Mouse (Mus musculus): ENCODE measurements around the gene Fto.

Fto gene

DNA sequence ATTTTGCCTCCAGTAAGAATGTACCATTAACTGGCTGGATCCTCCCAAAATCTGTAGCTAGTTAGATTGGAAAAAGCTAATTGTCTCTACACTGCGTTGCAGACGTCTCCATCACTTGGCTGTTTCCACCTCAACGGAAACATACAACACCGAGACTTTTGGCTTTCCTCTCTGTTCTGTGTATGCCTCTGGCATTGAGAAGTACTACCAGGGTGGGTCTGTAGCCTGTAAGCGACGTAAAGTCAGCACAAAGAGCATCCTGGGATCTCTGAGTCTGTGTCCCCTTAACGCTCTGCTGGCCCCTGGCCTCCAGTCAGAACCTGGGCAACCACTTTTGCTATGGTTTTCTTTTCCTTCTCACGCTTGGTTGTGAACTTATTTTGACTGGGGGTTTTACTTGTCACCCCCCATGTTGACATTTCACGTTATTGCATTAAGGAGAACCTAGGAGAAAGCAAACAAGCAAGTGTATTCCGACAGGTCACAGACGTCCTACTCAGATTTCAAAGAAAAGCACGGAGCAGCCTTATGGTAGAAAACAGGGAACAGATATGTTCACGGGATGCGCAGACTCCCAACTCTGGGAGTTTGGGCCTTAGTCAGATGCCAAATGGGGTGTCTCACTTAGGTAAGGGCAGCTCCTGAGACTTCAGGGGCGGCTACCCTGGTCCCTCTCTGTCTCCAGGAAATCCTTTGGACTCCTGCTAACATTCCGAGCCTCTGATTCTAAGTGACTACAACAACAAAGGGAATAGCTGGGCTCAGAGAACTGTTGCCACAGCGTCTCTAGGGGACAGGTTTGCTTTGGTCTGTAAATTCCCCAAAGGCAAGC is 263.0 kb downstream of the Fto start:
- DNase-seq: no peak

DNA sequence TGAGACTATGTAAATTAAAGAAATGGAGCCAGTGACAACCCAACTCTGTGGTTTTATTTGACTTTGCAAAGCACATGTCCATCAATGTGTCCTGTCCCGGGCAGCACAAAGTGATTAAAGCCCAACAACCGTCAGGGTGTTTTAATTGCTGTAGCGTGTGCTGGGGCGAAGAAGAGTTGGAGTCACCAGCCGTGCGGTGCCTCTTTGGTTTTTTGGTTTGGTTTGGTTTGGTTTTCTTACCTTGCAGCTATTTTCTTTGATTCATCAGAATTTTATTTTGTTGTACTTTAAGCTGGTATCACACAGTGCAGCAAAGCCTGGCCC is 263.6 kb downstream of the Fto start:
- no peak for DNase-seq

DNA sequence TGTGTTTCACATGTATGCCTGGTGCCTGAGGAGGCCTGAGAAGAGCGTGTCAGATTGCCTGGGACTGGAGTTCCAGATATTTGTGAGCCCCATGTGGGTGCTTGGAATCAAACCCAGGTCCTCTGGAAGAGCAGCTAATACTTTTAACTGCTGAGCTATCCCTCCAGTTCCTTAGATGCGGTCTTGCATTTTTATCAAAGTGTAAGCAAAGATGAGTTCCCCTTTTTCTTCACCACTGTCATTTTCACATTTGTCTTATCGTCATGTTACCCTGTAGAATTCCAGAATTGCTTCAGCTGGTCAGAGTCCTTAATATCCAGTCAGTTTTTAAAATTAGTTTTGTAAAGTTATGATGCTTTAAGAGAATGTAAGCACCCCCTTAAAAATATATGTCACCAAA is 264.3 kb downstream of the Fto start:
- no peak for DNase-seq

DNA sequence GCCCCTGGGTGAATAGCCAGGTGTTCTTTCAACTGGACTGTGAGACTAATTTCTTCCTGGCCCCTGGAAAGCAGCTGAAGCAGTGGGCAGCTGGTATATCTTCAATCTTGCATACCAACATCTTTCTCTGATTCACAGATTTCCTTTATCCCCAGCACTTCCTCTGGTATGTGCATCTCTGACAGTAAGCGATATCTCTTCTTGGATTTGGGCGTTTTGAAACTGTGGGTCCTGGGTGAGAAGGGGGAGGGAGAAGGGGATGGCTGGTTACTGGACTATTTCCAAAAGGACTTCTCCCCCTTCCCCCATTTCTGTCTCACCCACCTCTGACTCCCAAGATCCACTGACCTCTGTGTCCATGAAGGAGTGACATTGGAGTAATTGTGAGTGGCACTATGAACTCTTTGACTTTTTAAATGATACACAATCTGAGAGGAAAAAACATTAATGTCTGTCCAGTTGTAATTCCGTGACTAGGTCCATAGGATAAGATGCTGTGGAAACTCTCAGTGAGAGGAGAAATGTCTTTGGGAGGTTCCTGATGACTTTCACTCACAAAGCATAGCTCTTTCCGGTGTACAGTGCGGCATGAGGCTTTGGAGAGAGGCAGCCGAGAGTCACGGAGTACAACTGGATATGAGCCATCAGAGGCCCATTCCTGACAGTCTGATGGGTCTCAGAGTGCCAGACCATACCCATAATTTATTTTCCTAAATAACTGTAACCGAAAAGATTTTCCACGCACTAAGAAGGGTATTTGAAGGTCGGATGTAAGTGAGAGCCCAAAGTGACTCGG is 271.5 kb downstream of the Fto start:
- no peak for DNase-seq

DNA sequence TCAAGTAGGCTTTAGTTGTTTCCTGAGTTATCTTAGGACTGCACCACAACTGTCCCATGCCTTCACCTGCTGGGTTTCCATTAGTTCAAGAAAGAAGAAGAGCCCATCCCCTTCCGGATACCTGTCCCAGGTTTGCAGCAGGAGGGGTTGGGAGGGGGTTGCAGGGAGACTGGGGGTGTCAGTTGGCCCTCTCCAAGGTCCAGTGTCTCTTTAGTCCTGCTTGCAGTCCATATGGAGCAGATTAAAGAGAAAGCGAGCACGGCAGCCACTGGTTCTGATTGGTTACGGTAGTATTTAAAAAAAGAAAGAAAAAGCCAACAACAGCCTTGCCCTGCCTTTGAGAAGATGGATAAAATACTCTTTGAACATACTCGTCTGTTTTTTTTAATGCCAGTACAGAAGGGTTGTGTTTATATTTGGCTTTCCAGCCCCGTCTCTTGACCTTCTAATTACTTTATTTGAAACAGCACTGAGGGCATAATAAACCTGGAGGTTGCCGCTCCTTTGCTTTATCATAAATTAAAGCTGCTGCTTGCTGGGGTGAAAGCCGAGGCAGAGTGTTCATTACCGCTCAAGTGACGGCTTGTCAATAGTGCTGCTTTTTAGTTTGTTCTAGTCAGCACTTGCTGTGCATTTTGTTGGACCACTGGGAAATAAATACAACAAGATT is 279.2 kb downstream of the Fto start:
- no peak for DNase-seq

DNA sequence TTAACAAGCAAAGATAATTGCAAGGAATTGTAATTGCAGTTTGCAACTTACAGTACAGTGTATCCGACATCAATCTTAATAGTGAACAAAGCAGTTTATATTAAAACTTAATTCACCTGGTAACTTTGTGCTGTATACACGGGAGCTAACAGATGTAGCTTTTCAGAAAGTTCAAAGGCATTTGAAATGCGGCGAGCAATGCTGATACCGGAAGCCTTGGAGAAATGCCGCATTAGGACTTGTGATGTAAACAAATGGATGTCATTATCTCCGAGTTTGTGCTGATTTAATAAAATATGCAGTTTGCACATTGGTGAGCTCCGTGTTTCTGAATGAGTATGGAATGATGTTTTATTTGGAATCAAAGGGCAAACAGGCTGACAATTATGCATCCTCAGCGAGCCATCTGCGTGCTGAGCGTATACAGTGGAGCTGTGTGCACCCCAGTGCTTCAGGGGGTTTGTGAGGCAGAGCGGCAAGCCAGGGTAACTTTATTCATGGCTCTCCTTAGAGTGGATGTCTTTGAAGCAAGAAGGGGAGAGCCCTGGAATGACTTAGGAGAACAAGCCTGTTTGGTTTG is 280.0 kb downstream of the Fto start:
- DNase-seq: no peak

DNA sequence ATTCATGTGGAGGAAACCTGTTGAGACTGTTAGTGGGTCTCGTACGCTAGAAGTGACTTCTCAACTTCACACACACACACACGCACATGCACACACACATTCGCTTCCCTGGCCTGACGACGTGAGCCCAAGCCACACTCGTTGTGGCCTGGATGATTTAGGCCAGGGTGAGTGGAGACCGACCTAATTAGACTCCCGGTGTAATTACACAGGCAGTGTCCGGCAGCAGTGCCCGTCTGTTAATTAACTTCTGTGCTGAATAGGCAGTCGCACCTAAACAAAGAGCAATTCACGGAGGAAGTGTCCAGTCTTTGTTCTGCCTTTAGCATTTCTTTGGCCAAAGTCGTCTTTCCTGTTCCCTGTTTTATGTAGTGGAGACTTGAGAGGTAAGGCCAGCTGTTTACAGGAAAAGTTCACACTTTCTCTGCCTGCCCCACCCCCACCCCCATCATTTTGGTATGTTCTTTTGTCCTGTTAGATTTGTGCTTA is 286.1 kb downstream of the Fto start:
- no peak for DNase-seq

DNA sequence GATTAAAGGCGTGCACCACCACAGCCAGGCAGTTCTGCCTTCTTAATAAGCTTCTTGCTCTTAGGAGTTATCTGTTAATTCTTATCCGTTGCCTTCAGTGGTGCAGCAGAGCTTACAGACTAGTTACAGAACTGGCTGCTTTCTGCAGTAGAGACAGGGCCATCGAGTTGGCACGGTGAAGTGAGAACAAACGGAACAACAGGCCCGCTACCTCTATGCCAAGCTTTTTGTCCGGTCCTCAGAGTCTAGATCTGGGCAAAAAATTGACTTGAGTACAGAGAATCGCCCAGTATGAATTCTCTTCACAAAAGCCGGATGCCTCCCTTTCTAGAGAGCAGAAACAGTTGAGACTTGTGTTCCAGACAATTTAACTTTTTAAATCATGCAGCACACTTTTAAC is 290.4 kb downstream of the Fto start:
- no peak for DNase-seq

DNA sequence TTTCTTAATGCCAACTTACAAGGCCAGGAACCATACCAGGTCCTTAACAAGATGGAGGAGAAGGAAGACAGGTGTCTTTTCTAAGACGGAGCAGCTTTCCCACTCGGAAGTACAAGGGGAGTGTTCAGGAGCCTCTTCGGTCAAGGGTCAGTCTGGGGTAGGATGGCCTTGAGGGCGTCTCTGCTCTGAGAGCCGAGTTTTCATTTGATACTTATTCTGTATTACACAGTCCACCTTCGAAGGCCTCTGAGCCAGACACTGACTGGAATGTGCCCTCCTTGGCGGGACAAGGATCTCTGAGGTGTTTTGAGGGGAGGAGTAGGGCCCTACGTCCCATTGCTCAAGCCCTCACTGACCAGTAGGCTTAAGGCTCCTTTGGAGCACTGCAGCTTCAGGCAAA is 292.6 kb downstream of the Fto start:
- no peak for DNase-seq

DNA sequence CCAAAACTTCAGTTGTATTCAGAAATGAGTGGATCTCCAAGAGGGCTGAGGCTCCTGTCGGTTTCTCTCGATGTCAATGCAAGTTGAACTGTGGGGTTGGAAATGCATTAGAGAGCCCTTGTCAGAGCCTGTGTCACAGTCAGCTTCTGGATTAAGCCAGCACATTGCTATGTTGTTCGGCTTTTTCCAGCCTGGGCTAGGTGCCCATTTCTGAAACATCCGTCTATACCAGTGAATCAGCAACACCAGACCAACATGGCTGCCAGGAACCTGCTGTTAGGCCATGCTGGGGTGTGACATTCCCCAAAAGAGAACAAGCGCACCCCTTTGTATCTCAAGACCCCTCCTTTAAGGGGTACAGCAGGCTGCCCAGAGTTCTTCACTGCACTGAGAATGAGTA is 293.8 kb downstream of the Fto start:
- peak; percentile 56 for DNase-seq

DNA sequence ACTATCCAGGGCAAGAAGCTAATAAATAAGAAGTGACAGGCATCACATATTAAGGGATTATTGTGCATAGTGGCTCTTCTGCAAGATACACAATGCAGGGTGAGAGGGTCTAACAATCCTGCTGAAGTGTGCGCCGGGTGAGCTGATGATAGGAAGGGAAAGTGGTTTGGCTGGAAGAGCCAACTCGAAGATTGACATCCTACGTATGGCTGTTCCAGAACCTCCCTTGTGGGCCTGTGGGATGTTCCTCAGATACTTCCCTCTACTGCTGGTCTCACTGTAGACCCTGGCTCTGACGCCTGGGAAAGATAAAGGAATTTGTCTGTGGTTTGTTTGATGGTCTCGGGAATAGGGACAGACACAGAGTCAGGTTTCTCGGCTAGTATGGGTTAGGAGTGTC is 297.9 kb downstream of the Fto start:
- no peak for DNase-seq

DNA sequence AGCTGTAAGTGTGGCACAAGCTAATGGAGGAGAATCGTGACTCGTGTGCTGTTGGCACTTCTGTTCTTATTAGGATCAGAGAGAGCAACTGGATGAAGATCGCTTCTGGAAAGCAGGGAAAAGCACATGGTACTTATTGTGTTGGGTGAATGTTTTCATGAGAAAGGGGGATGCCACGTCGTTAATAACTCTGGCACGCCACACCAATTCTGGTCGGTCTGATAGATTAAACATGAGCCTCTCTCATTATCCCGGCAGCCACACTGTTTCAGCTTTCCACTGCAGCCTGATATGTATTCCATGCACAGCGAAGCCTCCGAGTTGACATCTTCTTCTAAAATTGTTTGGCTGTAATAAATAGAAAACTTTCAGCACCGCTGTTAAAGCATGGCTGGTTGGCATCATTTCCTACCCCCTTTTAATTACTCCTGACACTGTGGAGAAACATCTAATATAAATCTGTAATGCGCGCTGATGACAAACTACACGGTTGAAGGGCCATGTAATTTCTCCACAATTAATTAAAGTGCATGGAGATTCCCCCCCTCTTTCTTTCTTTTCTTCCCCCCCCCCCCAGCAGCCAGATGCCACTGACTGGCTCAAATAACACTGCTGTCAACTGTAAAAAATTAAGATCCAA is 298.5 kb downstream of the Fto start:
- DNase-seq: no peak

DNA sequence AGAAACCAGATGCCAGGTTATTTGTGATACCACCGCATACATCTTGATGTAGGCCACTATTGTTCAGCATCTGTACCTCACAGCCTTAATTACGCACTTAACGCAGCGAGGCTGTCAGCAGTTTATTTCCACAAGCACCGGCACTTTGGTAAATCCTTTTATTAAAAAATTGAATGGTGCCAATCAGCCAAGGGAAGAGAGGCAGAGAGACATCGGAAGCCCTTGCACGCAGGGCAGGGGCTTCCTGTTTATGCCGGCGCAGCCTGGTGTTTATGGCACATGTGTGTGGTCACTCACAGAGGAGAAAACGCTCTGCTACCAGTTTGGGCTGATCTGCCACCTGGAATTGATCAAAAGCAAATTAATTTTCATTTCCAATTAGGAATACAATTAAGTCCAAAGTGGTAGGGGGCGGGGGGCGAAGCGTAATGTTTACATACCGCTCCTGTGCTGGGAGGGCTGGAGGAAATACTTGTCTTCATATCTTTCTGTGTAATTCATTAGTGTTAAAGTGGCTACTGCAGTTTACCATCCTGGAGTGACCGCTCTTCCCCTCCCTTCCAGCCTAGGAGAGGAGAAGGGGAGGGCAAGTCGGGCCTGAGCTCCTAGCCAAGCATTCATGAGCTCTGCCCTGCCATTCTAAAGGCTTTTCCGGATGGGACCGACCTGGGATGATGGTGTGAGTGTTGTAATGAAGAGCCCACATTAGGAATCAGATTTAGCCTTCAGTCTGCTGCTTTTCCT is 299.2 kb downstream of the Fto start:
- no peak for DNase-seq

DNA sequence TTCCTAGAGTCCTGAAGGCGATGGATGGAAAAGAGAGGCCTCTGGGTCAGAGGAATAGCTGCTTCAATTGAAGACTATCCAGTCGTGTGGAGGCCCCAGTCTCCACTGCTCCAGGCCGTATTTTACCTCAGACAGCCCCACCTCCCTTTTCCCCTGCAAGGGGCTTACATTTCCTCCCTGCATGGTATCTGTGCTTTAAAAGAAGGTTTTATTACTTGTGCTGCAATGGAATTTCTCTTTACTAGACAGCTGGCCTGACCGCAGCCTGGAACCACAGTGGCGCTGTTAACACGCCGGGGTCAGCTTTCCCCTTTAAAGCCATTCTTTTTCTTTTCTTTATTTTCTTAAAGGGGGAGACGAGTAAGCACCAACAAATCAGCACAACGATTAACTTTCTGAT is 300.3 kb downstream of the Fto start:
- no peak for DNase-seq

DNA sequence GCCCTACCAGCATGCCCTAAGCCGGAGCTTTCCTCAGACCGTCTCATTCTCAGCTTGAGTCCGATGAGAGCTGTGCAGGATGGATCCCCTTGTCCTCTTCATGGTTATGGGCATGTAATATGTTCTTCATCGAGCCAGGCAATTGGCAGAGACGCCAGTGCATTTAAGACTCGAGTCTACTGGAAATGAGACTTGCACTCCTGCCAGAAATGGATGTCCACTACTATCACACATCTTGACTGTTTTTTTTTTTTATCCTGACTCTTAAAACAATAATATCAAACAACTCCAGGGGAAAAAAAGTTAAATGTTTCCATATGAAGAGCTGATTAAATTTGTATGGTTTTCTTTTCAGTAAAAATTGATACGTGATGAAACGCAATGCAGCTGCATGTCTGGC is 301.9 kb downstream of the Fto start:
- DNase-seq: no peak

DNA sequence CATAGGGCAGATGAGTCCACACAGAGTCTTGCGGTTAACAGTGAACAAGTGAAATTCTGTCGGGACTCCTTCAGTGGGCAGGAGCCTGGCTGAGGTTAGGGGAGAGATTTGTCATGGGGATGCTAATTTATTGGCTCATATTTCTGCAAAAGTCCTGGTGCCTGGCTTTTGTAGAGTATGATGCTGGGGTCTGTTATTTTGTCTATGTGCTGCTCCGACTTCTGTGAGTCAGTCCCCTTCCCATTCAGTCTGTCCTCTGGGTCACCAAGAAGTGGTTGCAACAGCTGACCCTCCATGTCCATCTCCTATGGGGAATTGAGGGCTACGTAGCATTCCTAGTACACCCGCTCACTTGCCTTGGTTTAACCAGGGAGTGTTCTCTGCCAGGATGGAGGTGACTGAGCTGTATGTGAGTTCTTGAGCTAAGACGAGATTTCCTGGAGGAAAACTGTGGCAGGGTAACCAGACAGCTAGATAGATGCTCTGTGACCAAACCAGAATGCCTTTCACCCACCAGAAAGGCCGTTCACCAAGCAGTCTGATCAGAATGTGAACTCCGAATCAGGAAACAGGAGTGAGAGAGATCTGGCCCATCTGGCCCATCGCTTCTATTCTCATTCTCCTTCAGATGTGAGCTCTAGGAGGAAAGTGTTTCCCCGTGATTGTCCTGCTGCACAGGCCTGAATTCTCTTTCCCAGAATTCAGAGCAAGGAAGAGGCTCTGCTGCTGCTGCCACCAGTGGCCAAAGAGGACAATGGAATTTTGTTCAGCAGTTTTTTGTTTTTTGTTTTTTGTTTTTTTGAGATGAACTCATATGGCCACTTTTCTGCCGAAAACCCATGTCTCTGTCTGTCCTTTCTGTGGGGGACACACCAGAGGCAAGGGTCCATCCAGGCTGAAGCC is 302.7 kb downstream of the Fto start:
- DNase-seq: no peak

DNA sequence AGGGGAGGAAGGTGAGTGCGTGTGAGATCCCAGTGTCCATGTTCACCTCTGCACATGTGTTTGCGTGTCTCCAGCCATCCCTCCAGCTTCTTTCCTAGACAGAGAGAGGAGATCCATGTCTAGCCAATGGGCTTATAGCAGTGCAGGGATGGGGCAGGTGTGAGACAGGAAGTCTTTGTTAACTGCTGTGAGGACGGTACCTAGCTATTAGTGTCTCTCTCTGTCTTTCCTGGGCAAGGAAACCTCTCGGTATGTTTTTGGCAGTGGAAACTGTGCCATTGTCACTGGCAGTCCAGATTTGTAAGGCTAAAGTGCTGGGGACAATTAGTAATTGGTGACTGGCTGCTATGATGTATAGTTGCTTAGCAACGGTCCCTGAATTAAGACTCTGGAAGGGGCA is 304.4 kb downstream of the Fto start:
- DNase-seq: no peak

DNA sequence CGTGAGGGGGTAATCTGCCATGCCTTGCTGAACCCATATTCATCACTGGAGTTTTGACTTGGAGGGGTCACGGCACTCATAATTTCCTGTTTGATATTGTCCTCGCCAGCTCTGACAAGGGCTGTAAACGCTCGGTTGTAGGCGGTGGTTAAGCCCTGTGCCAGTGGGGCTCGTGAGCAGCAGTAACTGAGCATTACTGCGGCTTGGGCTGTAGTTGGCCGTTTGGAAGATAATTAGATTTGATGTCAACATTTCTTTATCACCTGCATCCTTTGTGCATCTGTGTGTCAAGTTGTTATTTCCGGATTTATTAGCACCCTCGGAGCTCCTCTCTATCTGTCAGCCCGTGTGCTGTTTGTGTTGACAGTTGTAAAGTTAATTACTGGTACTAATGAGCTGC is 309.4 kb downstream of the Fto start:
- DNase-seq: no peak

DNA sequence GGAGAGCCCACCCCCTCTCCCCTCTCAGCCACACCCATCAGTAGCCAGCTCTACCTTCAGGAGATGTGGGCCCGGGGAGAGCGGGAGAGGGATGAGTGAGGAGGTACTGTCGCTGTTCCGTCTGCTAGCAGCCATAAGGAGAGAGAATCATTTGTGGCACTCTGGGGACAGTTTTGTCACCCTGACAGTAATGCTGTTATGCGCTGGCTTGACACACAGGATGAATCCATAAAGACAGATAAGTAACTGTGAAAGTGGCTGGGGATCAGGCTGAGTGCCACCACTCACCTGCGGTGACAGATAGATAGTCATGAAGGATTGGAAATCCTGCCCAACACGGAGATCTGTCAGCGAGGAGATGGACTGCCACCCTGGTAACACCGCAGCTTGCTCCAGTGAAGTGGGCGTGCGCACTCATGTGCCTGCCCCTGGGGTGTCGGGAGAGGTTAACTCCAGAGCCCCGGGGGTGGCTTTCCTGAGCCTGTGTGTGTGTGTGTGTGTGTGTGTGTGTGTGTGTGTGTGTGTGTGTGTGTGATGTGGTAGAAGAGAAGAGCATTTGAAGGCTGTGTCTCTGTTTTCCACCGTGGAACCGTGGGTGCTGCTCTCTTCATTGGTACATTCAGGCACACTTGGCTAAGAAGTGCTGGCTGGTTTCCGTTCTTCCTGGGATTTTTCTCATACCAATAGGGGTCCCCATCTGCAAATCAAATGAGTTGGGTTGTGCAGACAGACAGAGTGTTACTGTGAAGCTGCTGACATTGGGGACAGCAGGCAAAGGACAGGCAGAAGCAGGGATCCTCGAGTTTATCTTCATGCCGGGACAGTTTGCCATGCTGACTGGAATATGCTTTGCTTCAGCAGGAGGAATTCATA is 312.6 kb downstream of the Fto start:
- no peak for DNase-seq

DNA sequence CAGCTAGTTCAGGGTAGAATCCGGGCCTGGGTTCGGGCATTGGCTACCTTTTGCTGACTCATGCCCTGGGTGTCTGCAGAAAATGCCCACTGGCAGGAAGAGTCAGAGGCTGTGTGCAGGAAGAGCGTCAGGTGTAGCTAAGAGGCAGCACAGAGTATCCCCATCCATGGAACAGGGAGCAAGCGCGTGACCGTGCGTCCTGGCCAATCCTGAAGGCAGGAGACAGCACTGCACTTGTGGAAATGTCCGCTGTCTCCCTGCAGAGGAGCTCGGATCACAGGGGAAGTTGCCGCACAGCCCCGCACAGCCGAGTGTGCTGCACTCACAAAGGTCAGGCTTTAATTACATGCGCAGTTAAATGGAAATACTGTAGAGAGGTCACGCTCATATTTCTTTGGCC is 316.3 kb downstream of the Fto start:
- no peak for DNase-seq

All from lung, postnatal 10 days (tissue).